Mouse (Mus musculus): ENCODE measurements around the gene Ubap1l.

DNA sequence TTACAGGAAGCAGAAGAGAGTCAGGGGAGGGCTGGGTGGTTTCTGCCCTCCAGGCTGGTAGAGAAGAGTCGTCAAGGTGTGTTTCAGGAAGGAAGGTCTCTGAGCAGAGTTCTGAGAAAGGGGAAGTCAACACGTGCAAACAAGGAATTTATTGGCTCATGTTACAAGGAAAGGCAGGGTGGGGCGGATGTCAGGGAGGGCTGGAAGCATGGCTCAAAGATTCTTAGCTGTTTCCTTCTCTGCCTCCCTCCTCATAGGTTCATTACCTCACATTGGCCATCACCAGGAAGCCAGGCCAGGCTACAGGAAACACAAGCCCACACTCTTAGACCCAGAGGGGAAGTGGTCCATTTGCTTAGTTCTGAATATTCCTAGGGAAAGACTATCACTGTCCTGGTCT, 63.6 kb downstream of the Ubap1l start:
- TF ChIP-seq CTCF (IDR thresholded peaks at IDR 0.05) (no peak), POLR2A (IDR thresholded peaks at IDR 0.05; ENCODE audit: insufficient read depth, low read depth, low read length) (no peak), EP300 (IDR thresholded peaks at IDR 0.05; ENCODE audit: insufficient read depth, low read depth, low read length) (no peak)
